ENCODE assay signal across 11 mouse cellular contexts in the genomic region with DNA sequence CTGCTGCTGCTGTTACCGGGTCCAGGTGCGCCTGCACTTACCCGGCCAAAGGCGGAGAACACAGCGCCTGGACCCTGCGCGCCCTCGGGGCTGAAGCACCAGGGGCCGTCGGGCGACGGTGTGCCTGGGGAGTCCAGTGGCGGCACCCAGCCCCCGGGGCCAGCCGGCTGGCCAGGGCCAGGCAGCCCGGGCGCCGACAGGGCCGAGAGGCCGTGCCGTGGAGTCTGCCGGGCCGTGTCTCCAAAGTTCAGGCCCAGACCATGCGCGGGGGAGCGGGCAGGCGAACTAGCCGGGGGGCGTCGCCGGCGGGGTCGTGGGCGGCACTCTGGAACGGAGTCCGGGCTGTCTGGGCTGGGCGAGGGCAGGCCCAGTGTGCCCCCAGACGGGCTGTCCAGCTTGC. TPM values are rescaled to one million over a fixed set of nuclear protein-coding genes. Genes with fewer than 3 reads are reported as not detected.
DNase-seq lines count a peak whose midpoint lies in the region; ATAC-seq lines count a peak whose summit lies in the region.
"Had no signal": no experiment of that assay in that cellular context is flagged by ENCODE, and none has a peak within 500 bp of the region (broad histone marks: within the 10 kb centered on the region; RNA-seq: fewer than 3 reads in every experiment).

No protein-coding gene starts in this region.

- peak overlapping the region; percentile 31 for H3K4me2 ChIP-seq in midbrain, embryonic 12.5 days (replicated peaks)
- H3K4me2 ChIP-seq in midbrain, embryonic 16.5 days (ENCODE audit: low read length) = no peak overlapping the region
- peak overlapping the region; percentile 45 for H3K4me2 ChIP-seq in limb, embryonic 15.5 days

- DNase-seq in heart, adult 11 months = peak; percentile 81
- no peak for DNase-seq in heart, adult 9 months (ENCODE audit: low spot score in 2 of 2)
- DNase-seq in embryo, embryonic 11 days = no peak
- no peak for DNase-seq in urinary bladder, postnatal 4 days (ENCODE audit: low spot score in 2 of 2)
- DNase-seq: gastrocnemius, postnatal 14 days; lung, adult 2 months had no signal

- peaks cover 51% of the 10 kb centered on the region for H3K27me3 ChIP-seq in midbrain, embryonic 12.5 days
- H3K27me3 ChIP-seq in midbrain, embryonic 16.5 days (ENCODE audit: control insufficient read depth, insufficient read depth, low read depth, low read length) = no peaks in the 10 kb centered on the region; the same call in 1 of the 2 replicates
- H3K27me3 ChIP-seq in limb, embryonic 15.5 days = peaks cover 78% of the 10 kb centered on the region

- no peak overlapping the region for H3K27ac ChIP-seq in midbrain, embryonic 12.5 days (replicated peaks)
- no peak overlapping the region for H3K27ac ChIP-seq in midbrain, embryonic 16.5 days (ENCODE audit: low read length)
- H3K27ac ChIP-seq in limb, embryonic 15.5 days = no peak overlapping the region

- H3K4me3 ChIP-seq in midbrain, embryonic 12.5 days = no peak overlapping the region
- H3K4me3 ChIP-seq in midbrain, embryonic 16.5 days (ENCODE audit: low read depth, low read length) = no peak overlapping the region
- H3K4me3 ChIP-seq in limb, embryonic 15.5 days = peak overlapping the region; percentile 29

- H3K36me3 ChIP-seq in midbrain, embryonic 12.5 days = peaks cover 76% of the 10 kb centered on the region
- H3K36me3 ChIP-seq in midbrain, embryonic 16.5 days (ENCODE audit: control insufficient read depth, insufficient read depth, low read length) = peaks cover 50% of the 10 kb centered on the region
- H3K36me3 ChIP-seq in limb, embryonic 15.5 days = peaks cover 6% of the 10 kb centered on the region; the same call in 1 of the 2 replicates

- no peak for ATAC-seq in midbrain, embryonic 12.5 days (ENCODE audit: low FRiP score, low read depth)
- ATAC-seq in midbrain, embryonic 16.5 days = no peak
- ATAC-seq in limb, embryonic 15.5 days (ENCODE audit: insufficient number of reproducible peaks, low FRiP score, low TSS enrichment, low read depth) = no peak
- ATAC-seq in activated CD4-positive, CD25-positive, alpha-beta regulatory T cell, adult 4 months = no peak

- H3K4me1 ChIP-seq in midbrain, embryonic 12.5 days = peaks cover 20% of the 10 kb centered on the region
- no peaks in the 10 kb centered on the region; the same call in 1 of the 2 replicates for H3K4me1 ChIP-seq in midbrain, embryonic 16.5 days (ENCODE audit: control insufficient read depth, insufficient read depth, low read length)
- H3K4me1 ChIP-seq in limb, embryonic 15.5 days = peaks cover 32% of the 10 kb centered on the region

- 0 out of 2 replicates have a peak overlapping the region, but pooled peaks have one; percentile 24 for H3K9ac ChIP-seq in midbrain, embryonic 12.5 days (replicated peaks)
- no peak overlapping the region for H3K9ac ChIP-seq in midbrain, embryonic 16.5 days (ENCODE audit: low read depth, low read length)
- 0 out of 2 replicates have a peak overlapping the region, but pooled peaks have one; percentile 20 for H3K9ac ChIP-seq in limb, embryonic 15.5 days

- no peaks in the 10 kb centered on the region for H3K9me3 ChIP-seq in midbrain, embryonic 12.5 days
- H3K9me3 ChIP-seq in midbrain, embryonic 16.5 days (replicated peaks; ENCODE audit: control insufficient read depth, low read length, poor library complexity, severe bottlenecking) = no peaks in the 10 kb centered on the region
- no peaks in the 10 kb centered on the region for H3K9me3 ChIP-seq in limb, embryonic 15.5 days

- WGBS in midbrain, embryonic 12.5 days = 8% methylated on average over 37 of the region's 38 CpGs
- WGBS in midbrain, embryonic 16.5 days = 19% methylated on average over 38 of the region's 38 CpGs
- WGBS in limb, embryonic 15.5 days = 13% methylated on average over 38 of the region's 38 CpGs

RNA-seq across cellular contexts. Expression of a gene that starts 13.5 kb away (rescaled TPM):
- 41.5 and 44.3 TPM in 2 replicates for polyA plus RNA-seq in midbrain, embryonic 12.5 days (2016; fragmentation: Nextera tagmentation; extraction: Ambion mirVana)
- polyA plus RNA-seq in midbrain, embryonic 16.5 days (2015; fragmentation: Nextera tagmentation; extraction: Ambion mirVana) = 113 and 128 TPM in 2 replicates
- polyA plus RNA-seq in limb, embryonic 15.5 days (2015; fragmentation: Nextera tagmentation; extraction: Ambion mirVana) = 5.5 and 6.9 TPM in 2 replicates
- polyA plus RNA-seq in activated CD4-positive, CD25-positive, alpha-beta regulatory T cell, adult 4 months (2017; shearing (Covaris generic)) = under 1 TPM; 0.09 to 0.16 TPM

RNA-seq across cellular contexts. Expression of a gene that starts 21.3 kb away (rescaled TPM):
- polyA plus RNA-seq in midbrain, embryonic 12.5 days (2016; fragmentation: Nextera tagmentation; extraction: Ambion mirVana) = 50.6 and 50.9 TPM in 2 replicates
- 47.5 and 50.3 TPM in 2 replicates for polyA plus RNA-seq in midbrain, embryonic 16.5 days (2015; fragmentation: Nextera tagmentation; extraction: Ambion mirVana)
- polyA plus RNA-seq in limb, embryonic 15.5 days (2015; fragmentation: Nextera tagmentation; extraction: Ambion mirVana) = 78.2 and 82.2 TPM in 2 replicates
- polyA plus RNA-seq in activated CD4-positive, CD25-positive, alpha-beta regulatory T cell, adult 4 months (2017; shearing (Covaris generic)) = 10 to 100 TPM; 55.7 to 62.4 TPM

RNA-seq across cellular contexts. Expression of a gene that starts 38.4 kb away (rescaled TPM):
- not detected in 2 replicates for polyA plus RNA-seq in midbrain, embryonic 12.5 days (2016; fragmentation: Nextera tagmentation; extraction: Ambion mirVana)
- polyA plus RNA-seq in midbrain, embryonic 16.5 days (2015; fragmentation: Nextera tagmentation; extraction: Ambion mirVana) = 0.30 TPM in 1 of 2 replicates, not detected in the other
- not detected in 2 replicates for polyA plus RNA-seq in limb, embryonic 15.5 days (2015; fragmentation: Nextera tagmentation; extraction: Ambion mirVana)
- not detected for polyA plus RNA-seq in activated CD4-positive, CD25-positive, alpha-beta regulatory T cell, adult 4 months (2017; shearing (Covaris generic))
- polyA plus RNA-seq: cortical plate, adult 2 months; lung, adult 2 months had no signal

RNA-seq across cellular contexts. Expression of a gene that starts 53.7 kb away (rescaled TPM):
- polyA plus RNA-seq in midbrain, embryonic 12.5 days (2016; fragmentation: Nextera tagmentation; extraction: Ambion mirVana) = not detected in 2 replicates
- polyA plus RNA-seq in midbrain, embryonic 16.5 days (2015; fragmentation: Nextera tagmentation; extraction: Ambion mirVana) = not detected in 2 replicates
- not detected in 2 replicates for polyA plus RNA-seq in limb, embryonic 15.5 days (2015; fragmentation: Nextera tagmentation; extraction: Ambion mirVana)
- polyA plus RNA-seq in activated CD4-positive, CD25-positive, alpha-beta regulatory T cell, adult 4 months (2017; shearing (Covaris generic)) = not detected
- polyA plus RNA-seq: cortical plate, adult 2 months; lung, adult 2 months had no signal
